Mouse (Mus musculus): Measurements from ENCODE around the gene Ehf. TPM values are rescaled to one million over a fixed set of nuclear protein-coding genes. Genes with fewer than 3 reads are reported as not detected.

Ehf gene
- polyA plus RNA-seq, 1 experiment from 2014 or later = 7.1 TPM

DNA sequence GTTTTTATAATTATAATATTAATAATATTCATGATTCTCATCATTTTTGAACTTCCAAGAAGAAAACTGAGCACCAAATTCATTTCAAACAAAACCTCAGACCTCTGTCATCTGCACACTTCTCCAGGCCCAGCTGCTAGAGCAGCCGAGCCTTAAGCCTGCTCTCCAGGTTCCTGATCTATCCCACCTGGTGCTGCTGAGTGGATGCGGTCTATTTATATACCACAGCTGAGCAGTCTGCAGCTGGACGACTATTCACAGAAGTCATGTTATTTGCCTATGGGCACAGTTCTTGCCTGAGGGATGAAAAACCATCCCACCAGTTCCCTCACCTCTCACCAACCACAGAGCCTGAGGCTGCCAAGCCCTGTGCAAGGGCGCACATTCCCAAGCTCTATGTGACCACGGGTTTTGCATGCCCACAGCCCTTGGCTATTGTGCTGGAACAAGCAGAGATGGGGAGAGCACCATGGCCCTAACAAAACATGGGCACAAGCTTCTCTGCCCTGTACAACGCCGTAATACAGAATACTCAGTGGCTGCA lies 13.6 kb downstream of the Ehf start:
- 0 out of 2 replicates have a peak, but pooled peaks have one; percentile 11 for ATAC-seq (ENCODE audit: low read depth)
- Histone ChIP-seq H3K9me3 (ENCODE audit: control insufficient read depth, low read length) (no peaks in the 10 kb centered on the region), H3K4me3 (ENCODE audit: low read length) (no peak overlapping the region), H3K27ac (ENCODE audit: low read length) (0 out of 2 replicates have a peak overlapping the region, but pooled peaks have one; percentile 17), H3K27me3 (ENCODE audit: control insufficient read depth, insufficient read depth, low read depth, low read length) (no peaks in the 10 kb centered on the region), H3K4me2 (ENCODE audit: low read depth, low read length) (no peak overlapping the region), H3K4me1 (replicated peaks; ENCODE audit: control insufficient read depth, insufficient read depth, low read length) (peaks cover 24% of the 10 kb centered on the region), H3K9ac (ENCODE audit: low read length) (no peak overlapping the region), H3K36me3 (ENCODE audit: control insufficient read depth, insufficient read depth, low read length) (no peaks in the 10 kb centered on the region)
- 44% methylated on average over 7 of the region's 7 CpGs for WGBS

GRCm38 (mm10) chr2:103287716-103288115 lies 15.4 kb downstream of the Ehf start:
- no peak overlapping the region for H3K27ac ChIP-seq (ENCODE audit: low read length)
- no peak overlapping the region for H3K9ac ChIP-seq (ENCODE audit: low read length)
- no peaks in the 10 kb centered on the region for H3K36me3 ChIP-seq (ENCODE audit: control insufficient read depth, insufficient read depth, low read length)
- H3K27me3 ChIP-seq (ENCODE audit: control insufficient read depth, insufficient read depth, low read depth, low read length) = no peaks in the 10 kb centered on the region
- no peak overlapping the region for H3K4me2 ChIP-seq (ENCODE audit: low read depth, low read length)
- no peaks in the 10 kb centered on the region for H3K9me3 ChIP-seq (ENCODE audit: control insufficient read depth, low read length)
- H3K4me1 ChIP-seq (replicated peaks; ENCODE audit: control insufficient read depth, insufficient read depth, low read length) = peaks cover 22% of the 10 kb centered on the region
- no peak overlapping the region for H3K4me3 ChIP-seq (ENCODE audit: low read length)
- WGBS = 85% methylated on average over 5 of the region's 5 CpGs
- ATAC-seq (ENCODE audit: low read depth) = no peak

- Histone ChIP-seq H3K9me3 (ENCODE audit: control insufficient read depth, low read length) (no peaks in the 10 kb centered on the region), H3K4me1 (replicated peaks; ENCODE audit: control insufficient read depth, insufficient read depth, low read length) (peaks cover 30% of the 10 kb centered on the region), H3K36me3 (ENCODE audit: control insufficient read depth, insufficient read depth, low read length) (no peaks in the 10 kb centered on the region), H3K4me3 (ENCODE audit: low read length) (no peak overlapping the region), H3K27ac (ENCODE audit: low read length) (peak overlapping the region; percentile 96), H3K4me2 (ENCODE audit: low read depth, low read length) (no peak overlapping the region), H3K9ac (ENCODE audit: low read length) (peak overlapping the region; percentile 43), H3K27me3 (ENCODE audit: control insufficient read depth, insufficient read depth, low read depth, low read length) (no peaks in the 10 kb centered on the region)
- peak; percentile 88 for ATAC-seq (ENCODE audit: low read depth)
- WGBS = 15% methylated on average over 2 of the region's 2 CpGs
Measured at GRCm38 (mm10) chr2:103285561-103285960, 17.5 kb downstream of the Ehf start.

DNA sequence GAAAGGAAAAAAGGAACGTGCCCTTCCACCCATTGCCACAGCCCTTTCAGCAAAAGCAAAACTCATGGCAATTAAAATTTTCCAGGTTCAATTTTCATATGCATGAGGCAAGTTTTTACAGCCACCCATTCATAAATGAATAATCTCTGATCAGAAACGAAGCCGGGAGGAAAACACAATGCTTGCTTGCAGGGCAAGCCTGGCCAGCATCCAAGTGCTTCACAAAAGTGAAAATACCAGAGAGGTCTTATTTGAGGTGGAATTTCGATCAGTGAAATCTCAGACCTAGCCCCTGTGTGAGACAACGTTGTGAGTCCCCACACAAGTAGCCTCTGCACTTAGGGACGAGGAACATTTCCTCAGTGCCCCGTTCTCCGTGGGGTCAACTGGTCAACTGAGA lies 19.3 kb downstream of the Ehf start:
- Histone ChIP-seq H3K9ac (ENCODE audit: low read length) (no peak overlapping the region), H3K4me3 (ENCODE audit: low read length) (no peak overlapping the region), H3K4me2 (ENCODE audit: low read depth, low read length) (no peak overlapping the region), H3K9me3 (ENCODE audit: control insufficient read depth, low read length) (no peaks in the 10 kb centered on the region), H3K36me3 (ENCODE audit: control insufficient read depth, insufficient read depth, low read length) (no peaks in the 10 kb centered on the region), H3K4me1 (replicated peaks; ENCODE audit: control insufficient read depth, insufficient read depth, low read length) (peaks cover 28% of the 10 kb centered on the region), H3K27me3 (ENCODE audit: control insufficient read depth, insufficient read depth, low read depth, low read length) (no peaks in the 10 kb centered on the region), H3K27ac (ENCODE audit: low read length) (peak overlapping the region; percentile 96)
- no peak for ATAC-seq (ENCODE audit: low read depth)
- 39% methylated on average over 8 of the region's 8 CpGs for WGBS

DNA sequence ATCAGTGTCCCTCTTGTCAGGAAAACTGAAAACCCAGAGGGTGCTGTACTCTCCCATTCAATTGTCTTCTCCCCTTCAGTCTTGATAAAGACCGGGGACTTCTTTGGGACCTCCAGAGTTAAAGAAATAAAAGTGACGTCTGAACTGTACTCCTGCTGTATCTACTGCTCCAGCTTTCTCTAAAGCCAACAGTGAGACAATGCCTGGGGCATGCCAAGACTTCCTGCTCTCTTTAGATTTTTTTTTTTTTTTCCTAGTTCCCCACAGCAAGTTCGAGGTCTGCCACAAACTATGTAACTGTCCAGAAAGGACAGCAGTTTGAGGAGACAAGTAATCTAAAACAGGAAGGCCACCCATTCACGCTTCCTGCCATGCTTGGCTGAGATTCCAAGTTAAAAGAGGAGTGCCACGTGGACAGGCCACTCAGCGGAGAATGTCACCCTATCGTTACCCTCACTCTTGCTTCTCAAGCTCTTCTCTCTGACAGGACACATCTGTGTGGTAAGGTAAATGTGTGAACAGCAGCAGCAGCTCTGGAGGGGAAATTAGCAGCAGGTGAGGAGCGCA lies 20.8 kb downstream of the Ehf start:
- Histone ChIP-seq H3K27me3 (ENCODE audit: control insufficient read depth, insufficient read depth, low read depth, low read length) (no peaks in the 10 kb centered on the region), H3K4me2 (ENCODE audit: low read depth, low read length) (no peak overlapping the region), H3K4me1 (replicated peaks; ENCODE audit: control insufficient read depth, insufficient read depth, low read length) (peaks cover 28% of the 10 kb centered on the region), H3K9me3 (ENCODE audit: control insufficient read depth, low read length) (no peaks in the 10 kb centered on the region), H3K36me3 (ENCODE audit: control insufficient read depth, insufficient read depth, low read length) (no peaks in the 10 kb centered on the region), H3K27ac (ENCODE audit: low read length) (peak overlapping the region; percentile 63), H3K4me3 (ENCODE audit: low read length) (no peak overlapping the region), H3K9ac (ENCODE audit: low read length) (peak overlapping the region; percentile 26; the same call in 1 of the 2 replicates)
- ATAC-seq (ENCODE audit: low read depth) = peak; percentile 27; the same call in 1 of the 2 replicates
- 21% methylated on average over 8 of the region's 8 CpGs for WGBS

GRCm38 (mm10) chr2:103279927-103280326 lies 23.2 kb downstream of the Ehf start:
- H3K36me3 ChIP-seq (ENCODE audit: control insufficient read depth, insufficient read depth, low read length) = no peaks in the 10 kb centered on the region
- no peaks in the 10 kb centered on the region for H3K27me3 ChIP-seq (ENCODE audit: control insufficient read depth, insufficient read depth, low read depth, low read length)
- no peak overlapping the region for H3K4me2 ChIP-seq (ENCODE audit: low read depth, low read length)
- no peak overlapping the region for H3K27ac ChIP-seq (ENCODE audit: low read length)
- no peak for ATAC-seq (ENCODE audit: low read depth)
- H3K9me3 ChIP-seq (ENCODE audit: control insufficient read depth, low read length) = no peaks in the 10 kb centered on the region
- no peak overlapping the region for H3K4me3 ChIP-seq (ENCODE audit: low read length)
- no peak overlapping the region for H3K9ac ChIP-seq (ENCODE audit: low read length)
- H3K4me1 ChIP-seq (replicated peaks; ENCODE audit: control insufficient read depth, insufficient read depth, low read length) = peaks cover 17% of the 10 kb centered on the region
- 84% methylated on average over 1 of the region's 1 CpGs for WGBS

GRCm38 (mm10) chr2:103278476-103278875 lies 24.6 kb downstream of the Ehf start:
- WGBS = 57% methylated on average over 1 of the region's 1 CpGs
- H3K9me3 ChIP-seq (ENCODE audit: control insufficient read depth, low read length) = no peaks in the 10 kb centered on the region
- H3K36me3 ChIP-seq (ENCODE audit: control insufficient read depth, insufficient read depth, low read length) = no peaks in the 10 kb centered on the region
- H3K9ac ChIP-seq (ENCODE audit: low read length) = no peak overlapping the region
- no peaks in the 10 kb centered on the region for H3K27me3 ChIP-seq (ENCODE audit: control insufficient read depth, insufficient read depth, low read depth, low read length)
- H3K4me3 ChIP-seq (ENCODE audit: low read length) = no peak overlapping the region
- peaks cover 12% of the 10 kb centered on the region for H3K4me1 ChIP-seq (replicated peaks; ENCODE audit: control insufficient read depth, insufficient read depth, low read length)
- H3K27ac ChIP-seq (ENCODE audit: low read length) = no peak overlapping the region
- no peak overlapping the region for H3K4me2 ChIP-seq (ENCODE audit: low read depth, low read length)
- no peak for ATAC-seq (ENCODE audit: low read depth)

DNA sequence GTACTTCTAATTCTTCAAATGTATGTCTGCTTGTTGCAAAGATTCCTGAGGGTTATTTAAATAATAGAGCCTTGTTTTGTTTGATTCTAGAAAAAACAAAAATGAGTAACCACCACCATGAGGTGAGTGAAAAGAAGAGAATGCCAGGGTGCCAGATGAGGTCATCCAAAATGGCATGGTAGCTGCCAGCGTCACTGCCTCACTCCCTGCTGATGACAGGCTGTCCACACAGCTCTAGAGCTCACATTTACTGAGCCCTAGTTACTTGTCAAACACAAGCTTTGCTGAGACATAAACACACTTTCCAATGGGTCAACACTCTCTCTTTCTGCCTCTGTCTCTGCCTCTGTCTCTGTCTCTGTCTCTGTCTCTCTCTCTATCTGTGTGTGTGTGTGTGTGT lies 25.3 kb downstream of the Ehf start:
- Histone ChIP-seq H3K4me1 (replicated peaks; ENCODE audit: control insufficient read depth, insufficient read depth, low read length) (peaks cover 9% of the 10 kb centered on the region), H3K36me3 (ENCODE audit: control insufficient read depth, insufficient read depth, low read length) (no peaks in the 10 kb centered on the region), H3K4me2 (ENCODE audit: low read depth, low read length) (no peak overlapping the region), H3K9ac (ENCODE audit: low read length) (no peak overlapping the region), H3K4me3 (ENCODE audit: low read length) (no peak overlapping the region), H3K27me3 (ENCODE audit: control insufficient read depth, insufficient read depth, low read depth, low read length) (no peaks in the 10 kb centered on the region), H3K27ac (ENCODE audit: low read length) (no peak overlapping the region), H3K9me3 (ENCODE audit: control insufficient read depth, low read length) (no peaks in the 10 kb centered on the region)
- 46% methylated on average over 1 of the region's 1 CpGs for WGBS
- no peak for ATAC-seq (ENCODE audit: low read depth)

GRCm38 (mm10) chr2:103275316-103275960 lies 27.6 kb downstream of the Ehf start:
- ATAC-seq (ENCODE audit: low read depth) = no peak
- H3K27ac ChIP-seq (ENCODE audit: low read length) = no peak overlapping the region
- whole genome bisulfite sequencing = 84% methylated on average over 6 of the region's 6 CpGs
- no peaks in the 10 kb centered on the region for H3K9me3 ChIP-seq (ENCODE audit: control insufficient read depth, low read length)
- H3K27me3 ChIP-seq (ENCODE audit: control insufficient read depth, insufficient read depth, low read depth, low read length) = no peaks in the 10 kb centered on the region
- H3K36me3 ChIP-seq (ENCODE audit: control insufficient read depth, insufficient read depth, low read length) = no peaks in the 10 kb centered on the region
- H3K9ac ChIP-seq (ENCODE audit: low read length) = no peak overlapping the region
- no peak overlapping the region for H3K4me3 ChIP-seq (ENCODE audit: low read length)
- peaks cover under 1% of the 10 kb centered on the region; the same call in 1 of the 2 replicates for H3K4me1 ChIP-seq (replicated peaks; ENCODE audit: control insufficient read depth, insufficient read depth, low read length)
- H3K4me2 ChIP-seq (ENCODE audit: low read depth, low read length) = no peak overlapping the region
